Mouse (Mus musculus): Measurements from ENCODE around the gene Col23a1. TPM values are rescaled to one million over a fixed set of nuclear protein-coding genes. Genes with fewer than 3 reads are reported as not detected.

Col23a1 gene
- total RNA-seq, 2 experiments from 2014 or later, result 9.0 to 9.9 TPM

- DNase-seq (ENCODE audit: low spot score in 2 of 2), result no peak
Observed at GRCm38 (mm10) chr11:51429428-51430179, 139.9 kb downstream of the Col23a1 start.

GRCm38 (mm10) chr11:51430180-51430578, 140.5 kb downstream of the Col23a1 start:
- no peak for DNase-seq (ENCODE audit: low spot score in 2 of 2)

GRCm38 (mm10) chr11:51431287-51431686, 141.6 kb downstream of the Col23a1 start:
- DNase-seq (ENCODE audit: low spot score in 2 of 2), result no peak

GRCm38 (mm10) chr11:51431968-51432367, 142.2 kb downstream of the Col23a1 start:
- no peak for DNase-seq (ENCODE audit: low spot score in 2 of 2)

GRCm38 (mm10) chr11:51442006-51442405, 152.3 kb downstream of the Col23a1 start:
- no peak for DNase-seq (ENCODE audit: low spot score in 2 of 2)

GRCm38 (mm10) chr11:51442599-51442998, 152.9 kb downstream of the Col23a1 start:
- DNase-seq (ENCODE audit: low spot score in 2 of 2), result no peak

- DNase-seq (ENCODE audit: low spot score in 2 of 2), result no peak
Observed at GRCm38 (mm10) chr11:51443818-51444217, 154.1 kb downstream of the Col23a1 start.

GRCm38 (mm10) chr11:51444649-51445048, 154.9 kb downstream of the Col23a1 start:
- no peak for DNase-seq (ENCODE audit: low spot score in 2 of 2)

- peak; percentile 60 to 72 for DNase-seq (ENCODE audit: low spot score in 2 of 2)
Observed at GRCm38 (mm10) chr11:51446711-51447425, 157.1 kb downstream of the Col23a1 start.

- no peak for DNase-seq (ENCODE audit: low spot score in 2 of 2)
Observed at GRCm38 (mm10) chr11:51448256-51448655, 158.5 kb downstream of the Col23a1 start.

GRCm38 (mm10) chr11:51448680-51449079, 159.0 kb downstream of the Col23a1 start:
- DNase-seq (ENCODE audit: low spot score in 2 of 2), result no peak

- no peak for DNase-seq (ENCODE audit: low spot score in 2 of 2)
Observed at GRCm38 (mm10) chr11:51449881-51450280, 160.2 kb downstream of the Col23a1 start.

GRCm38 (mm10) chr11:51451281-51451680, 161.6 kb downstream of the Col23a1 start:
- DNase-seq (ENCODE audit: low spot score in 2 of 2), result no peak

- no peak for DNase-seq (ENCODE audit: low spot score in 2 of 2)
Observed at GRCm38 (mm10) chr11:51451925-51452324, 162.2 kb downstream of the Col23a1 start.

GRCm38 (mm10) chr11:51453742-51454141, 164.0 kb downstream of the Col23a1 start:
- no peak for DNase-seq (ENCODE audit: low spot score in 2 of 2)

- no peak for DNase-seq (ENCODE audit: low spot score in 2 of 2)
Observed at GRCm38 (mm10) chr11:51455501-51455900, 165.8 kb downstream of the Col23a1 start.

- no peak for DNase-seq (ENCODE audit: low spot score in 2 of 2)
Observed at GRCm38 (mm10) chr11:51457624-51458023, 167.9 kb downstream of the Col23a1 start.

- DNase-seq (ENCODE audit: low spot score in 2 of 2), result no peak
Observed at GRCm38 (mm10) chr11:51458649-51459048, 168.9 kb downstream of the Col23a1 start.

- DNase-seq (ENCODE audit: low spot score in 2 of 2), result peak in 1 of 2 experiments; percentile 32
Observed at GRCm38 (mm10) chr11:51459569-51460043, 169.9 kb downstream of the Col23a1 start.

GRCm38 (mm10) chr11:51468737-51469136, 179.0 kb downstream of the Col23a1 start:
- no peak for DNase-seq (ENCODE audit: low spot score in 2 of 2)

- DNase-seq (ENCODE audit: low spot score in 2 of 2), result no peak
Observed at GRCm38 (mm10) chr11:51469341-51469831, 179.7 kb downstream of the Col23a1 start.

Measured in layer of hippocampus, postnatal 10 days (tissue).